Mouse (Mus musculus) kidney, postnatal 4 days (tissue): ENCODE measurements around the gene Cgnl1.
A peak's percentile ranks its signal among the peaks of the same experiment; 100 is the strongest.
"Not testable (repeated sequence)": the region's sequence is repeated elsewhere in the genome, so short reads cannot be mapped to it uniquely, and the experiment has no call there.

ENCODE experiments used
- DNase-seq, 2 experiments: peaks; one replicate each; pipeline ENCODE4 v3.0.0; 2021; ENCODE audit warnings: mixed read lengths in 2 of 2

Gene Cgnl1

DNA sequence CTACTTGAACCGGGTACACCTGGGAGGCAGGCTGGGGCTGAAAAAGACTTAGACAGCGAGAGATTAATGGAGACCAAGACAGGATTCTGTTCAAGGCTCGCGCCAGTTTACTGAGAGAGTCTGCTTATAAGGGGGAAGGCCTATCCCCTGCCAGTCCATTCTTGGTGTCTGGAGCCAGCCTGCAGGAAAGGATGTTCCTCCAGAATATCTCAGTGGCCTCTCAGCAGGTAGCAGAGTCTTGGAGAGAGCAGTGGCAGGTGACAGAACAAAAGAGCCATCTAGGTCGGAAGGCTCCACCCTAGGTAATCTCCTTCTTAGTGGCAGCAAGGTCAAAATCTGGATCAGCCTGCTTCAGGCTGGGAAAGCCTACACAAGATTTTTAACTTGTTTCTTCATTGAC, 151.3 kb downstream of the Cgnl1 start:
- not testable (repeated sequence) for DNase-seq

DNA sequence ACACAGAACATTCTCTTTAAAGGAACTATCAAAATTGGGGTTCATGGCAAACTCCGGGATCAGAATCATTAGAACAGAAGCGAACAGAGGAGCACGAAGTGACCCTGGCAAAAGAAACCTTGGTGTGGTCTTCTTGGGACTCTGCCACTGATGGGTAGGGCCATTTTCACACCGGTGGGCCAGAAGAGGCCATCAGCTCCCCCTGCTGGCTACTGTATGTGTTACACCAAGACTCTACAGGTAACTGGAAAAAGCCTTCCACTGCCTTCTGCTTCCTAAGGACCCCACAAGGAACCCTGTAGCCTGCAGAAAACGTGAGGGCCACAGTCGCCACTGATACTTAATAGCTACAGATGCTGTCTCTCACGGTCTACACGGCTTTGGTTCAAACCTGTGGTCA, 154.0 kb downstream of the Cgnl1 start:
- peak; percentile 70 to 77 for DNase-seq

DNA sequence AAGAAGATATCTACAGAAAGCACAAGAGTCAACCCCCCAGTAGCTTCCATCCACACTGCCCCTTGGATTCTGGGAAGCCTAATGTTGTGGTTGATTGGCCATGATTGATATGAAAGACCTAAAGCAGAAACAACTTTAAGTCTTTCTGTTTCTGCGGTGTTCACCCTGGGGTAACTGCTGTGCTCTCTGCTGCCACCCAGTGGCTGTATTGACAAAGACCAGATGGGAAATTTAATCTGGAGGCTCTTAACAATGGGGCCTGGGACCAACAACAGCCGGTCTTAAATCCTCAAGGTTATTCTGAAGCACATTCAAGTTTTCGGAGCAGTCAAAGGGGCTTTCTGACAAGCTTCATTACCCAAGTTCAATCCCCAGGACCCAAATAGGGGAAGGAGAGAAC, 155.2 kb downstream of the Cgnl1 start:
- peak; percentile 89 to 91 for DNase-seq

DNA sequence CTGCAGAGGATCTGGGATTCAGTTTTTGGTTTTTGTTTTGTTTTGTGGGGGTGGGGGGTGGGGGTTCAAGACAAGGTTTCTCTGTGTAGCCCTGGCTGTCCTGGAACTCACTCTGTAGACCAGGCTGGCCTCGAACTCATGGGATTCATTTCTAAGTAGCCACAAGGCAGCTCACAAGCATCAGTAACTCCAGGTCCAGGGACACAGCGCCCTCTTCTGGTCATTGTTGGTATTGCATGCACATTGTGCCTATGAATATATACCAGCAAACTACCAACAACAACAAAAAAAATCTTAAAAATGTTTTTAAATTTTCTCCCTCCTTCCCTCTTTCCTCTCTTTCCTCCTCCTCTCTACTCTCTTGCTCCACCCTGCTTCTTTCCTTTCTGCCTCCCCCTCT, 156.8 kb downstream of the Cgnl1 start:
- peak; percentile 78 for DNase-seq

DNA sequence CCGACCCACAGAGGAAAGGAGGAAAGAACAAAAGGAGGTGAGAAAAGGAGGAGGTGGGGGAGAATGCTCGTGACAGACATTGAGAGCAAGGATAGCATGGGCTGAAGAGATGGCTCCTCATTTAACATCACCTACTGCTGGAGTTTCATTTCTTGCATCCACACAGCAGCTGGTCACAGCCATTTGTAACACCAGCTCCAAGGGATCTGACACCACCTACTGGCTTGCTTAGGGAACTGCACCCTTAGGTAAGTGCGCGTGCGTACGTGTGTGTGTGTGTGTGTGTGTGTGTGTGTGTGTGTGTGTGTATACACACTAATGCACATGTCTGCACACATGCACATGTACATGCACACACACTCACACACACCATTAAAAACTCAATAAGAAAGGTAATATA, 158.4 kb downstream of the Cgnl1 start:
- peak in 1 of 2 experiments; percentile 55 for DNase-seq

DNA sequence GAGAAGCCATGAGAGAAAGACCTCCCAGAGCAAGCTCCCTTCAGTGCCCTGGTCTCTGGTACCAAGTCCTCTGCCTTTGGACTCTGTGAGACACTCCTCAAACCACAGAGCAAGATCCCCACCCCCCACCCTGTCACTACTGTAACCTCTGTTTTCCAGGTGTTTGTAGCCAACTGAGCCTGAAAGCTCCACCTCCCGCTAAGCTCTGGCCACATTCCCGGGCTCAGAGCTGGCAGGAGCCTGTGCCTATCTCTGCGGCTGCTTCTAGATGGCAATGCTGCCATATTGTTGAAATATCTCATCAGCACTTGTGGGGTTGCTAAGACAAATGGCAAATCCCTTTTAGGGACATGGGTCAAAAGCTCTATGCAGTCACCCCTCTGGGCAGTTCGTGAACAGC, 159.5 kb downstream of the Cgnl1 start:
- DNase-seq = no peak

DNA sequence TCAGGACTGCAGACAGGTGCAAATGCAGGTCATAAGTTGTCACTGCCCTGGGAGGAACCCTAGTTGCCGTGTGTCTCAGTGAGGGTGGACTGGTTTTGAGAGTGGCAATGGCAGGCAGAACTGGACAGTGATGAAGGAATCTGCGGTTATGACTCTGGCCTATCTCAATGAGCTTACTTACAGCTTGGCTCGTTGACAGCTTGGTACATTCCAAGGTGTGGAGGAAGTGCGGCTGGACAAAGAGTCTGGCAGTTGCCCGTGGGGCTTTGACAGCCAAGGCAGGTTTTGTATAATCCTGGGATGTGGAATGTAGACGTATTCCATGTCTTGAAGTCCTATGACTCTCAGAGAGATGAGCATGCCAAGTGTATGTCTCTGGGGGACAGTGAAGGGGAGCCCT, 162.4 kb downstream of the Cgnl1 start:
- no peak for DNase-seq

DNA sequence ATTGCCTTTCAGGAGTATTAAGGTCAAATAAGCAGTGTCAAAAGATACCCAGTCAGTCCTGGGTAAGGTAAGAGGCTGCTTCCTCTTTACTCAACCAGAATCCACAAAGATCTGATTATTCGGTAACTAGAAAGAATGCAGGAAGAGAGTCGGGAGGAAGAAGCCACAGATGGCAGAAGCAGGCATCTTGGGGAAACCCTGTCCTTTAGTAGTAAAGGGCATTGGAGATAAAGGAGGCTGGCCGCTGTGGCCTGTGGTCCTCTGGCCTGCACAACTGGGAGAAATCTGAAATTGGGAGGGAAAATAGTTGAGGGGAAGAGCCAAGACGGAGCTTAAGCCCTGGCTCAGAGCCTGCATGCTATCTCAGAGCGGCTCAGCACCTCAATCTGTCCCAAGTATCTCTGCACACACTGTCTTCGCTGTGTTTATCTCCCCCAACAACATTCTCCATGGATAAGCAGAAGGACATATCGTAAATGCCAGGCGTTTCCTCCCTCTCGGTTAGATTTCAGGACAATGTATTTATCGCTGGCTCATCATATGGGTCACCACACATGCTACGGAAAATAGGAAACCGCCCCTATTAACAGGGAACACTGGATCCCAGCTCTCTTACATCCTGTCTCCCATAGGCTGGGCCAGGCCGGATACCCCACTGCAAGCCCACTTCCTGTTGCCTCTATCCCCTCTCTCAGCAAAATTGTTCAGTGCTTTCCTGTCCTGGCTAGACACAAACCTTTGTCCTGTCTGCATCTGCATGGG, 164.9 kb downstream of the Cgnl1 start:
- DNase-seq = peak in 1 of 2 experiments; percentile 41

DNA sequence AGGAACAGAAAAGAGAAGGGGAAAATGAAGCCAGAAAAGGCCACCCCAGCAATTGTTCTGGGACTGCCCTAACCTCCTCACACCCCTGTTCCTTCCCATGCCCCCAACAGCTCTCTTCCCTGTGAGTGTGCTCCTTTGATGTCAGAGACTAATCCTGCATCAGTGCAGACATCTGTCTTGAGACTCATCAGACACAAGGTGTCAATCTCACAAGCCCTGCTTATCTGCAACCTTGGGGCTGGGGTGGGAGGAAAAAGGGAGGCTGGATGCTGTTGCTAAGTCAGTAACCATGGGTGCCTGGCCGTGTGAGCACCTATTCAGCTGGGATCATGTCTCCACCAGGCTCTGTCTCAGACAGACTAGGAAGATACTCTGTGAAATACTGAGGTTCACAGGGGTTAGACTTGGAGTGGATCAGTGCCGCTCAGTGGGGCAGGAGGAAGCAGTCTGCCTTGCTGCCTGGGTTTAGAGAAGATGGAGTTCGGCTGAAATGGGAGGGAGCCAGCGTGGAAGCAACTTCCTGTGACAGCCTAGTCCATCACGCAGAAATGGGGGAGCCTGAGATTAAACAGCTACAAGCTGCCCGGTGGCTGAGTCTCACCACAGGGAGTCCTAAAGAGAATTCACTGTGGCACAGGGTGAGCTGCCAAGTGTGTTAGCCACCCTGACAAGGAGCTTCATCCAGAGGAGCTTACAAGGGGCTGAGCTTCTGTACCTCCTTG, 166.3 kb downstream of the Cgnl1 start:
- no peak for DNase-seq

DNA sequence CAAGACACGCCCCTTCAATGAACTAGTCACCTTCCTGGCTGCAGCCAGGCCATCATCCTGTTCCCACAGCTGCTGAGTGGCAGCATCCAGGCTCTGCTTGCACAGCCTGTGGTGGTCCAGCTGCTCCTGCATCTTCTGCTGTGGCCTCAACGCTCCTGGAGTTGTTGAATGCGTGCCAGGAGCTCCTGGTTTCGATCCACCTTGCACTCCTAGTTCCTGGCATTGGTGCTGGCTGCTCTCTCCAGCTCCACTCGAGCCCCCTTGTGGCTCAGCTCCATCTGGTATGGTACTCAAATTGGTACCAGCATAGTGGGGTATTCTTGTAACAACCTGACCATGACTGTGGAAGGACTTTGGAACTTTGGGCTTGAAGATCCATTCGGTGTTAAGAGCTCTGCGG, 171.5 kb downstream of the Cgnl1 start:
- DNase-seq = no peak

DNA sequence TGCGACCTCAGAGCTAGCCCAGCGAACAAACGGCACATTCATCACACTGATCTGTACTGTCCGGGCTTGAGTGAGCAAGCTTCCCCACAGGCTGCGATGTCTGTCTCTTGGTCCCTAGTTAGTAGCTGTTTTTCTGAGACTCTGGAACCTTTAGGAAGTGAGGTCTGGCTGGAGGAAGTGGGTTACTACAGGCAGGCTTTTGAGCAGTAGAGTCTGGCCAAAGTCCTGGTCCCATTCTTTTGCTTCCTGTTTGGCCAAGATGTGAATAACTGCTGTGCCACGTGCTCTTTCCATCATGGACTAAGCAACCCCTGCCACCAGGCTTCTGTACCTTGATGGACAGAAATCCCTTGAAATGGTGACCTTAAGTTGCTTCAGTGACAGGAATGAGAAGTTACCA, 174.5 kb downstream of the Cgnl1 start:
- DNase-seq = no peak

DNA sequence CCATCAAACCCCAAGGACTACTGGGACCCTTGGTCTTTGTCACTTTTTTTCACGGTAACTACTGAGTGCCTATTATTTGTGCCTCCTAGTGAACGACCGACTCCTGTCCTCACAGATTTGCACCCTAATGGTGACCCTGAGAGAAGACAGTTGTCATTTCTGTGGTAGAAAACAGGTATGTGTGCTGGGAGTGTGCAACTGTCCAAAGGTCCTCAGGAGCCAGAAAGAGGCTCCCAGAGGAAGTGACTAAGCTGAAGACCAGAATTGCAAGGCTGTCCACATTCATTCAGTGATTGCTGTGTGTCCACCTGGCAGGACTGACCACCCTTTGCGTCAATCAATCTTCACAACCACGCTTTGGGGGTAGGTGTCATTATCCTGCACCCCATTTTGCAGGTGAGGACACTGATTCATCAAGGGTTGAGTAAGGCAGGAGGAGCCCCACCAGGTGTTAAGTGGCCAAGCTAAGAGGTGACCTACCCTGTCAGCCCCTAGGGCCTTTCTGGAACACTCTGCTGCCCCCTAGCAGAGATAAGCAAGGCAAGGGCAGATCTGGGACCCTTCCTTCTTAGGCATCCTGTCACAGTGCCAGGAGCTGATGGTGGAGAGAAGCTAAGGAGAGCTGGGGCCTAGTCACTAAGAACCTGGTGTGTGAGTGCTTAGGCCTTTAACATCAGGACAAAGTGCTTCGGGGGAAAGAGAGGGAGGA, 178.7 kb downstream of the Cgnl1 start:
- no peak for DNase-seq

DNA sequence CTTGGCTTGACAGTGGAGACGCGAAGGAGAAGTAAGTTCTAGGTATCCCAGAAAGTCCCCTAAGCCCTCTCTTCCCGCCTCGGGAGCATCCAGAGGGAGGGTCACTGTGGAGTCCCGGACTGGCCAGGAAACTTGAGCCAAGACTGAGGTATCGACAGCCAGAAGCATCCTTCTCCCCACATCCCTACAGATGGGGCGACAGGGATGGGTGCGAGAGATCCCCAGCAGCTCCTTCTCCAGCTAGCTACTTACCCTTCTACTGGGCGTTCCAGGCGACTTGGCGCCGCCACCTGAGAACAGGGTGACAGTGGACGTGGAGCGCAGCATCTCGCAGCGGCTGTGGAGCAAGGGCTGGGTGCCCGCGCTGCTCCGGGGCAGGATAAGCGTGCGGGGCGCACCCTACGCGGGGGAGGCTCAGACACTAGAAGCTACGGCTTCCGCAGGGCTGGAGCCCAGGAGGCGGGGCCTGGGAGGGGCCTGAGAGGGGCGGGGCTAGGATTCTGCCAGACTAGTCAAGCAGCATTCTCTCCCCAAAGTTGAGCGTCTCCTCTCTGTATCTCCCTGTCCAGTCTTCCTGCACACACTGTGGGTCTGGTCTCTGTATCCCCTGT, 179.4 kb downstream of the Cgnl1 start, which contains the start of gene Myzap:
Myzap (minus strand) TSS at position 423 of the 611 bp plus-strand sequence.
- DNase-seq = peak; percentile 96

DNA sequence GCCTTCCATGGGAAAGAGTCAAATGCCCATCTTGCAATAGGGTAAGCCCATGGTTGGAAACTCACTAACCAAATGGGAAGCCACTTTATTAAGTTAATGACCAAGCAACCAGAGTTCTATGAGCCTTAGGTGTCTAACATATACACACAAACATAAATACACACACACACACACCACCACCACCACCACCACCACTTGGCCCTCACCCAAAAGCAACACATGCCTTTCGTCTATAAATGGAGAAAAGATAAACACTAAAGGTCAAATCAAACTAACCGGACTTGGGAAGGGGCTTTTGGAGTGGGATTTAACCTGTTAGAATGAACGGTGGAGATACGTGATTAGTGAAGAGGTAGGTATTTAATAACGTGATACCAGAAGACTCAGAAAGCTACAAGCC, 180.3 kb downstream of the Cgnl1 start:
- DNase-seq = no peak

DNA sequence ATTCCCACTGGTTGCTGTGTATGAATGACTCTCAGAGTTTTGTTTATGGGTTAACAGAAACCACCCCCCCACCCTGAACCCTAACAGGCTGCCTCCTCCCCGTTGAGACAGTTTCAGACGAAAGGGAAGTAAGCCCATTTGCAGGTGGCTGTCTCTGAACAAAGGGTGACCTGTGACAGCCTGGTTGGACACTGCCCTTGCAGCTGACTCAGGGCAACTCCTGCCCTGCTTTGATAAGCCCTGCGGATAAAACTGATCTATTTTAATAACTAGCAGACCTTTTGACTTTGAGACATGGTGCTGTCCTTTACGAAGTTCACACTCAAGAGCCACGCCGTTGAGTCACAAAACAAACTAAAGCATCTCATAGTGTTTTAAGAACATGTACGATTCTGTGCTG, 181.6 kb downstream of the Cgnl1 start:
- no peak for DNase-seq

DNA sequence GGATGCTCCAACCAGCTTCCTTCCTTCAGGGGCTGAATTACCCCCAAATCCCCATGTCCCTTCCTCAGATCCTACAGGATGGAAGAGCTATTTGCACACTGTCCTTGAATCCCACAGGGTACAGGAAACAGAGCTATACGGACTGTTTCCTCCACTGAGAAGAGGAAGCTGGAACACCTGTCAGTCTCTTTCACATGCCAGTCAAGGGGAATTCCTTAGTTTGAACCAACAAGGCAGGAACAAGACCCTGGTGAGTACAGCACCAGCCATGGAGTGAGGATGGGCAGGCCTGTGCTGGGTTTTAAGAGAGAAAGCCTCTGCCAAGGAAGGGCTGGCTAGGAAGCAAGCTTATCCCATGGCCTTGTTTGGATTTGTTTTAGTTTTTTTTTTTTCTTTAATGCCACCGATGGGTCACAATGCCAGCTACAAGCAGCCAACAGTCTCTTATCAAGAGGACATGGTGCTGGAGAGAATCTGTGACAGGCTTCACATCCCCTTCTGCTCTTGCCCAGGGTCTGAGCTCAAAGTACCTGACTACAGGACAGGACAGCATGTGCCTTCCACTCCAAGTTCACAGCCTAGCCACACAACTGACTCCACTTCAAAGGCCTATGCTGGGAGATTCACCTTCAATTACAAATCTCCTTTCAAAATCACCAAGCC, 182.3 kb downstream of the Cgnl1 start:
- DNase-seq = no peak

DNA sequence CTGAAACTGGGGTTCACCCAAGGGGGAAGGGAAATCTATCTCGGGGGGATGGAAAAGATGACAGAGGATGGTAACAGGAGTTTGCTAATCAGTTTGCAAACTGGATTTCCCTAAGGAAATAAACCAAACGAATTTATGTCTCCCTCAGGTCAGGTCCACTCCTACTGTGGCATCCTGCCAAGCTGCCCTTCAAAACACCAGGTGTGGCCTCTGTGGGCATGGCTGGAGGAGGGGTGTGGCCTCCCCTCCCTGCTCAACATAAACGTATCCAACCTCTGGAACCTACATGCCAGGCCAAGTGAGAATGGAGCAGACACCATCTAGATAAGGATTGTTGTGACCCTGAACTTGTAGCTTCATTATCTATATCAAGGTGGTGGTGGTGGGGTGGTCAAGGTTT, 185.0 kb downstream of the Cgnl1 start:
- DNase-seq = peak in 1 of 2 experiments; percentile 53

DNA sequence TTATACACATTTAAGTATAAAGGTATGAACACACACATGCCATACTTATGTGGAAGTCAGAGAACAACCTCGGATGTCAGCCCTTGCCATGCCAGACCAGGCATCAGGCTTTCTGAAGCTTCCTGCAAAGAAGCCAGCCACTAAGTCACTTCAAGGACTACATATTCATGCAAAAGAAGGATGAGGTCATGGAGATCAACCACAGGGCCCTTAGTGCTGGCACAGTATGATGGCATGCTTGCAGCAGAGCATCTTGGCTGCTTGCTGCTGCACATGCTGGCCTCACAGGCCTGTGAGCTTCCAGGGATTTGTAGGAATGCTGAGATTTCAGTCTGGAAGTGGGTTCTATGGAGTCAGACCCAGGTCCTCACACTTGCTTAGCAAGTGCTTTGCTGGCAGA, 188.6 kb downstream of the Cgnl1 start:
- DNase-seq = no peak

DNA sequence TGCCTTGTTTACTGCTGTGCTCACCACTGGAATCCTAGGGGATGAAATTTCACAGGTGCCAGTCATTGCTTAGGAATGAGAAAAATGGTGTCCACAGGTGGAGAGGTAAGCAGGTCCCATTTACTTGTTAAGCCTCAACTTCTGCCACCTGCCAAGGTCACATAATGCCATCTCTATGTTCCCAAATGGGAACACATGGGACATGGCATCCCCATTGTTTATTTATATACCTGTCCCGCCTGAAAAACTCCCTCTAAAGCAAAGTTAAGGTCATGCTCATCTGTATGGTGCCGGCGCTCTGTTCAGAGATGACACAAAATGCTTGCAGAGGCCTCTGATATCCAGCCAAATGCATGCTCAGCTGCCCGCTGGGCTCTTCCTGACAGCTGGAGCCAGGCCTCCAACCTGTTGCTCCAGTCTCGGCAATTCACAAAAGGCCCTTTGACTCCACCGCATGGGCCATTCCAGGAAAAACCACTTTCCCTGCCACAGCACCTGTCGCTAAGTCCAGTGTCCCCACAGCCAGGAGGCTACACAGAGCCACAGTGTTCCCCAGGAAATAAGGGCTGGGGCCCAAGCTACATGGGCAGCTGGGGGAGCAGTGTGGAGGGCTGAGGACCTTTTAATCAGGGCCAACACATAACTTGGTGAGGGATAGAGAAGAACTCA, 192.4 kb downstream of the Cgnl1 start:
- DNase-seq = peak in 1 of 2 experiments; percentile 41
